Mouse (Mus musculus): ENCODE data around the gene Tmem190.

DNA sequence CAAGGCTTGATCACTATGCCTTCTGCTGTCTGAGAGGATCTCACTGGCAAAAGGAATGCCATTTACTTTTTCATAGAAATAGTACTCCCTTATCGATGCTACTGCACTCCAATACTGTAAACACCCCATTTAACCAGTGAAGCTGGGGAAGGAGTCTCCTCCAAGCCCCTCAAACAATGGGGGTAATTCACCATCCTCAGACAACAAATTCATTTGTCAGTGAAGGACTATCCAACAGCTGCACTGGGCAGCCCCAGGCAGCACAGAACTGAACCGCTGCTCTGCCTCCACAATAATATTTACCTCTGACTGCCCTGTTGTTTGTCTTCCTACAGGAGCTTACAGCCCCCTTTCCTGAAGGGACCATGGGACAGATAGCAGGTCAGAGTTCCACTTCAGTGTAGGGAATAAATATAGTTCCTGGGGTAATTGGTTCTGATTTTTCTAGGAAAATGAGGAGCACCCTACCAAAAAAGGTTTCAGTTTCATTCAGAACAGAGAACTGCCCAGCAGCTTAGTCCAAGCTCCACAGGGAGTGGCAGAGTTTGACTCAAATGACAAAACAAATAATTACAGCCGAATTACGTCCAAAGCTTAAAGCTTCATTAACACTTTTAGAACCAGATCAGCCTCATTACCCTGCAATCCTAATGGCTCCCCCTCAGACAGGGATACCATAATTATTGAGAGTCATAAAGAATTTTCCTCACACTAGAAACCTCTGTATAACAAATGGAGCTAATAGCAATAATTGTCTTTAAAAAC is 17.6 kb upstream of the Tmem190 start:
- TF ChIP-seq POLR2A (IDR thresholded peaks at IDR 0.05; ENCODE audit: low read depth, low read length) (no peak), CTCF (IDR thresholded peaks at IDR 0.05; ENCODE audit: borderline replicate concordance, insufficient read depth, low read length) (no peak)
